Mouse (Mus musculus): ENCODE measurements around the gene Grk2. TPM values are rescaled to one million over a fixed set of nuclear protein-coding genes. Genes with fewer than 3 reads are reported as not detected.

Gene Grk2
- polyA plus RNA-seq, 1 experiment from 2014 or later: 15.9 TPM

GRCm38 (mm10) chr19:4242416-4242815 lies 63.6 kb downstream of the Grk2 start:
- no peaks in the 10 kb centered on the region; the same call in 1 of the 2 replicates for H3K9me3 ChIP-seq (ENCODE audit: low read length)
- no peak overlapping the region for H3K4me3 ChIP-seq (ENCODE audit: low read length)
- H3K27ac ChIP-seq (ENCODE audit: low read length): no peak overlapping the region
- 68% methylated on average over 3 of the region's 3 CpGs for WGBS
- H3K36me3 ChIP-seq (ENCODE audit: insufficient read depth, low read length): no peaks in the 10 kb centered on the region
- no peak overlapping the region for H3K9ac ChIP-seq (replicated peaks; ENCODE audit: low read length)
- no peak overlapping the region for H3K4me2 ChIP-seq (replicated peaks; ENCODE audit: low read depth, low read length)
- H3K27me3 ChIP-seq (ENCODE audit: insufficient read depth, low read length): no peaks in the 10 kb centered on the region
- peaks cover 11% of the 10 kb centered on the region for H3K4me1 ChIP-seq (ENCODE audit: insufficient read depth, low read length)
- no peak for ATAC-seq (ENCODE audit: low FRiP score, low TSS enrichment)

GRCm38 (mm10) chr19:4240247-4240668 lies 65.8 kb downstream of the Grk2 start:
- H3K4me1 ChIP-seq (ENCODE audit: insufficient read depth, low read length): peaks cover 11% of the 10 kb centered on the region
- no peak overlapping the region for H3K9ac ChIP-seq (replicated peaks; ENCODE audit: low read length)
- no peaks in the 10 kb centered on the region for H3K27me3 ChIP-seq (ENCODE audit: insufficient read depth, low read length)
- H3K4me3 ChIP-seq (ENCODE audit: low read length): no peak overlapping the region
- no peak overlapping the region for H3K27ac ChIP-seq (ENCODE audit: low read length)
- 39% methylated on average over 8 of the region's 8 CpGs for WGBS
- H3K4me2 ChIP-seq (replicated peaks; ENCODE audit: low read depth, low read length): no peak overlapping the region
- no peaks in the 10 kb centered on the region for H3K36me3 ChIP-seq (ENCODE audit: insufficient read depth, low read length)
- no peaks in the 10 kb centered on the region; the same call in 1 of the 2 replicates for H3K9me3 ChIP-seq (ENCODE audit: low read length)
- ATAC-seq (ENCODE audit: low FRiP score, low TSS enrichment): no peak

Small RNA genes lying within 50 kb of the gene (microRNA-seq; reads per million reads assigned to microRNA genes)
- gene Mir6985: not detected

Other genes with a start within 250 kb of the Grk2 start
- 0.36 and 0.49 TPM in 2 replicates for gene Gstp3, start 246.7 kb downstream of the Grk2 start, polyA plus RNA-seq (2015; fragmentation: Nextera tagmentation; extraction: Ambion mirVana)
- 0.21 and 0.96 TPM in 2 replicates for gene Cabp2, start 224.6 kb downstream of the Grk2 start, polyA plus RNA-seq (2015; fragmentation: Nextera tagmentation; extraction: Ambion mirVana)
- 135 and 138 TPM in 2 replicates for gene Cdk2ap2, start 209.0 kb downstream of the Grk2 start, polyA plus RNA-seq (2015; fragmentation: Nextera tagmentation; extraction: Ambion mirVana)
- 20.0 and 22.2 TPM in 2 replicates for gene Pitpnm1, start 206.2 kb downstream of the Grk2 start, polyA plus RNA-seq (2015; fragmentation: Nextera tagmentation; extraction: Ambion mirVana)
- gene Aip, start 180.4 kb downstream of the Grk2 start, polyA plus RNA-seq (2015; fragmentation: Nextera tagmentation; extraction: Ambion mirVana): 115 and 120 TPM in 2 replicates
- gene Gpr152, start 166.4 kb downstream of the Grk2 start, polyA plus RNA-seq (2015; fragmentation: Nextera tagmentation; extraction: Ambion mirVana): not detected in 2 replicates
- 0.14 and 0.21 TPM in 2 replicates for gene Cabp4, start 162.2 kb downstream of the Grk2 start, polyA plus RNA-seq (2015; fragmentation: Nextera tagmentation; extraction: Ambion mirVana)
- 201 and 218 TPM in 2 replicates for gene Coro1b, start 157.6 kb downstream of the Grk2 start, polyA plus RNA-seq (2015; fragmentation: Nextera tagmentation; extraction: Ambion mirVana)
- 0.49 and 1.1 TPM in 2 replicates for gene Ptprcap, start 152.6 kb downstream of the Grk2 start, polyA plus RNA-seq (2015; fragmentation: Nextera tagmentation; extraction: Ambion mirVana)
- 62.9 and 63.7 TPM in 2 replicates for gene Rps6kb2, start 142.9 kb downstream of the Grk2 start, polyA plus RNA-seq (2015; fragmentation: Nextera tagmentation; extraction: Ambion mirVana)
- gene Carns1, start 130.7 kb downstream of the Grk2 start, polyA plus RNA-seq (2015; fragmentation: Nextera tagmentation; extraction: Ambion mirVana): 2.9 and 3.3 TPM in 2 replicates
- 2.5 and 3.1 TPM in 2 replicates for gene Tbc1d10c, start 114.9 kb downstream of the Grk2 start, polyA plus RNA-seq (2015; fragmentation: Nextera tagmentation; extraction: Ambion mirVana)
- 1,050 and 1,120 TPM in 2 replicates for gene Ppp1ca, start 114.2 kb downstream of the Grk2 start, polyA plus RNA-seq (2015; fragmentation: Nextera tagmentation; extraction: Ambion mirVana)
- 39.4 and 39.9 TPM in 2 replicates for gene Rad9a, start 104.6 kb downstream of the Grk2 start, polyA plus RNA-seq (2015; fragmentation: Nextera tagmentation; extraction: Ambion mirVana)
- gene Clcf1, start 92.0 kb downstream of the Grk2 start, polyA plus RNA-seq (2015; fragmentation: Nextera tagmentation; extraction: Ambion mirVana): 6.8 and 7.5 TPM in 2 replicates
- gene AC109138.7, start 91.9 kb downstream of the Grk2 start, polyA plus RNA-seq (2015; fragmentation: Nextera tagmentation; extraction: Ambion mirVana): not detected in 2 replicates
- 34.2 and 36.3 TPM in 2 replicates for gene Pold4, start 74.3 kb downstream of the Grk2 start, polyA plus RNA-seq (2015; fragmentation: Nextera tagmentation; extraction: Ambion mirVana)
- gene Ssh3, start 37.0 kb downstream of the Grk2 start, polyA plus RNA-seq (2015; fragmentation: Nextera tagmentation; extraction: Ambion mirVana): 22.9 and 24.3 TPM in 2 replicates
- 7.4 and 9.0 TPM in 2 replicates for gene Ankrd13d, start 23.1 kb downstream of the Grk2 start, polyA plus RNA-seq (2015; fragmentation: Nextera tagmentation; extraction: Ambion mirVana)
- gene Kdm2a, start 92.1 kb upstream of the Grk2 start, polyA plus RNA-seq (2015; fragmentation: Nextera tagmentation; extraction: Ambion mirVana): 47.5 and 56.2 TPM in 2 replicates
- 46.3 and 57.9 TPM in 2 replicates for gene Rhod, start 133.2 kb upstream of the Grk2 start, polyA plus RNA-seq (2015; fragmentation: Nextera tagmentation; extraction: Ambion mirVana)
- gene Syt12, start 171.2 kb upstream of the Grk2 start, polyA plus RNA-seq (2015; fragmentation: Nextera tagmentation; extraction: Ambion mirVana): 2.8 and 3.8 TPM in 2 replicates
- gene 2010003K11Rik, start 192.4 kb upstream of the Grk2 start, polyA plus RNA-seq (2015; fragmentation: Nextera tagmentation; extraction: Ambion mirVana): 0.22 TPM in 1 of 2 replicates, not detected in the other
- 56.3 and 70.9 TPM in 2 replicates for gene Pcx, start 204.2 kb upstream of the Grk2 start, polyA plus RNA-seq (2015; fragmentation: Nextera tagmentation; extraction: Ambion mirVana)

Measured in kidney, embryonic 16.5 days (tissue).